Mouse (Mus musculus) heart, embryonic 16.5 days (tissue): ENCODE measurements around the gene Pygl. TPM values are rescaled to one million over a fixed set of nuclear protein-coding genes. Genes with fewer than 3 reads are reported as not detected.

Experiments used
- ATAC-seq: fragments of 200-750 bp; cut with Nextera tagmentation; replicated peaks from 2 replicates; pipeline ENCODE4 v1.8.0; 2017; ENCODE audit warnings: moderate number of reproducible peaks; ENCODE audit not compliant: insufficient read depth, low FRiP score; ENCODE audit errors: extremely low read depth
- H3K27ac ChIP-seq: fragments of 300-500 bp; sonication (generic); 2 replicates; pipeline ENCODE4 v1.5.1; 2014; ENCODE audit warnings: mild to moderate bottlenecking, low read length, control low read depth, moderate library complexity
- H3K27me3 ChIP-seq: fragments of 300-500 bp; sonication (generic); 2 replicates; pipeline ENCODE4 v1.6.1; 2014; ENCODE audit warnings: low read length, mixed read lengths; ENCODE audit not compliant: control insufficient read depth, insufficient read depth
- H3K36me3 ChIP-seq: fragments of 300-500 bp; sonication (generic); 2 replicates; pipeline ENCODE4 v1.6.1; 2014; ENCODE audit not compliant: control insufficient read depth, insufficient read depth
- H3K4me1 ChIP-seq: fragments of 300-500 bp; sonication (generic); 2 replicates; pipeline ENCODE4 v1.6.1; 2014; ENCODE audit warnings: low read length, mixed read lengths; ENCODE audit not compliant: control insufficient read depth, insufficient read depth
- H3K4me2 ChIP-seq: fragments of 300-500 bp; sonication (generic); 2 replicates; pipeline ENCODE4 v1.6.1; 2014; ENCODE audit warnings: low read depth, mild to moderate bottlenecking, control low read depth, low read length
- H3K4me3 ChIP-seq: fragments of 300-500 bp; sonication (generic); 2 replicates; pipeline ENCODE4 v1.5.1; 2014; ENCODE audit warnings: mild to moderate bottlenecking, control low read depth, low read length
- H3K9ac ChIP-seq: fragments of 300-500 bp; sonication (generic); 2 replicates; pipeline ENCODE4 v1.6.1; 2014; ENCODE audit warnings: low read length, control low read depth
- H3K9me3 ChIP-seq: fragments of 300-500 bp; sonication (generic); replicated peaks from 2 replicates; pipeline ENCODE4 v1.6.1; 2016; ENCODE audit warnings: low read length; ENCODE audit not compliant: control insufficient read depth
- WGBS: fragments of 180-500 bp; shearing (Covaris S2); extraction: QIAGEN DNeasy Blood & Tissue Kit; methylation state at CpG from one replicate; pipeline ENCODE4 v1.1.7; 2014; 5-methylcytosine and 5-hydroxymethylcytosine counted together
- polyA plus RNA-seq: library from polyadenylated mRNA; unstranded; fragments of >200 nt; fragmentation: Nextera tagmentation; extraction: Ambion mirVana; gene quantifications from 2 replicates; pipeline ENCODE4 v1.2.1, GENCODE M21; 2015

The Pygl gene
- polyA plus RNA-seq, 1 experiment from 2014 or later, result 52.9 TPM

DNA sequence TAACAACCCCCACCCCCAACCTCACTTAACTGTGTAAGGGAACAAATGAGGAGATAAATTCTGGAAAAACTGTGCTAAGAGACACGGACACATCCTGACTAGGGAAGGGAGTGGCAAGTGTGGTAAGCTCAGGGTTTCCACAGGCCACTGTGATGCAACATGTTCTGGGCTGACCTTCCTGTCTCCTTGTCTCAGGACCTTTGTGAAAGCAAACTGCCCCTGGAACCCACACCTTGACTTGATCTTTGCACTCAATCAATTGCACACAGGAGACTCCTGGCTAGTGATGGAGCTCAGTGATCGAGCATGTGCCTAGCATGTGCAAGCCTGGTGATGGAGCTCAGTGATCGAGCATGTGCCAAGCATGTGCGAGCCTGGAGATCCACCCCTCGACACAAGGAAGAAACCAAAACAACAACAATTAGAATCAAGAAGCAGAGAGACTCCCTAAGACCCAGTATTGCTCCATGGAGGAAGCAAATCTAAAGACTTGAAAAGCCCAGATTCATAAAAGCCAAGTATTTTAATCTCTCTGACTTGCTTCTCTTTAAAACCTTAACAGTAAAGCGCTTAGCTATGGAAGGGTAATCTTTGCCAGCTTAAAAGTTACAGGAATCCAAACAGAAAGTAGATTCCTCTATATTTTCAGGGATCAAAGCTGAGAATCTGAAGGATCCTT lies 2.5 kb upstream of the Pygl start:
- Histone ChIP-seq H3K4me2 (no peak overlapping the region), H3K9ac (0 out of 2 replicates have a peak overlapping the region, but pooled peaks have one; percentile 12), H3K4me1 (peaks cover 13% of the 10 kb centered on the region), H3K27me3 (no peaks in the 10 kb centered on the region), H3K4me3 (no peak overlapping the region), H3K9me3 (no peaks in the 10 kb centered on the region), H3K27ac (no peak overlapping the region), H3K36me3 (no peaks in the 10 kb centered on the region)
- ATAC-seq, result no peak
- WGBS, result 84% methylated on average over 6 of the region's 6 CpGs

DNA sequence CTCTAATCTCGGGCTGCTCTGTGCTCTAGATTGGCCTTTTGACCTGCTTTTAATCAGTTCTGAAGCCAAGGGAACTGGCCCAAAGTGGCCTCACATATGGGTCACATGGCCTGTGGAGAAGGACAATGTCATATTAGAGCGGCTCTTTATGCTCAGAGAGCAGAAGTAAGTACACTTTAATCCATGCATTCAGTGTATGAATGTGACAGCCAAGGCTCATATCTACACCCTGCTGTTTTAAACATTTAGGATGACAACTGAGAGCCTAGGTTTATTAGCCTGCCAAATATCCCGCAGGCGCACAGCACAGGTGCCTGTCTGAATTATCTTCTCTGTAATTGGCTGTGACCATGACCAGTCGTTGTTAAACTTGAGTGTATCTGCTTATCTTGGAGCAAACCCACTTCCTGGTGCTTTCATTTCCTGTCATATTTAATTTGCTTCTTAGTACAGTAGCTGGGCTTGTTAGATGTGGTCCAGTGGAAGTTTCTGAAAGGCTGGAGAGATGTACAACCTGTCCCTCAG lies 794 bp upstream of the Pygl start:
- 33% methylated on average over 5 of the region's 5 CpGs for WGBS
- H3K4me2 ChIP-seq, result no peak overlapping the region
- H3K27ac ChIP-seq, result no peak overlapping the region
- H3K9ac ChIP-seq, result no peak overlapping the region
- no peaks in the 10 kb centered on the region for H3K36me3 ChIP-seq
- peaks cover 13% of the 10 kb centered on the region for H3K4me1 ChIP-seq
- no peak for ATAC-seq
- H3K9me3 ChIP-seq, result no peaks in the 10 kb centered on the region
- no peaks in the 10 kb centered on the region for H3K27me3 ChIP-seq
- H3K4me3 ChIP-seq, result no peak overlapping the region

DNA sequence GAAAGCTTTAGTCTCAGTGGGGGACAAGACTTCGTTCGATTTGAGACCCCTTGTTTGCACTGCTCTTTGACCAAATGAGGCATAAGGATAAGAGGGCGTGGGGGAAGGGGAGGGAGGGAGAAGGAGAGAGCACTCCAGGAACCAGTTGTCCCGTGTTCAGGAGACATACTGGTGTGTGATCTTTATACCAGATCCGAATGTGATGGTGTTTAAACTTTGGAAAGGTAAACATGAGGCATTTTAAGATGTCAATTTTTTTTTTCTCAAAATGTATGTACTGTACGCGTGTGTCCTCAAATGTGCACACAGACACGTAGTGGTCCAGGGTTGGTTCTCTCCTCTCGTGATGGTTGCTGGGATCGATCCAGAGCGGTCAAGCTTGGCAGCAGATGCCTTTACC lies 3.1 kb downstream of the Pygl start:
- peak overlapping the region; percentile 80 for H3K9ac ChIP-seq
- H3K27ac ChIP-seq, result peak overlapping the region; percentile 86
- H3K9me3 ChIP-seq, result no peaks in the 10 kb centered on the region
- no peak for ATAC-seq
- H3K4me1 ChIP-seq, result peaks cover 25% of the 10 kb centered on the region
- H3K27me3 ChIP-seq, result no peaks in the 10 kb centered on the region
- peak overlapping the region; percentile 72 for H3K4me2 ChIP-seq
- WGBS, result 61% methylated on average over 11 of the region's 11 CpGs
- no peaks in the 10 kb centered on the region for H3K36me3 ChIP-seq
- peak overlapping the region; percentile 59; the same call in 1 of the 2 replicates for H3K4me3 ChIP-seq

DNA sequence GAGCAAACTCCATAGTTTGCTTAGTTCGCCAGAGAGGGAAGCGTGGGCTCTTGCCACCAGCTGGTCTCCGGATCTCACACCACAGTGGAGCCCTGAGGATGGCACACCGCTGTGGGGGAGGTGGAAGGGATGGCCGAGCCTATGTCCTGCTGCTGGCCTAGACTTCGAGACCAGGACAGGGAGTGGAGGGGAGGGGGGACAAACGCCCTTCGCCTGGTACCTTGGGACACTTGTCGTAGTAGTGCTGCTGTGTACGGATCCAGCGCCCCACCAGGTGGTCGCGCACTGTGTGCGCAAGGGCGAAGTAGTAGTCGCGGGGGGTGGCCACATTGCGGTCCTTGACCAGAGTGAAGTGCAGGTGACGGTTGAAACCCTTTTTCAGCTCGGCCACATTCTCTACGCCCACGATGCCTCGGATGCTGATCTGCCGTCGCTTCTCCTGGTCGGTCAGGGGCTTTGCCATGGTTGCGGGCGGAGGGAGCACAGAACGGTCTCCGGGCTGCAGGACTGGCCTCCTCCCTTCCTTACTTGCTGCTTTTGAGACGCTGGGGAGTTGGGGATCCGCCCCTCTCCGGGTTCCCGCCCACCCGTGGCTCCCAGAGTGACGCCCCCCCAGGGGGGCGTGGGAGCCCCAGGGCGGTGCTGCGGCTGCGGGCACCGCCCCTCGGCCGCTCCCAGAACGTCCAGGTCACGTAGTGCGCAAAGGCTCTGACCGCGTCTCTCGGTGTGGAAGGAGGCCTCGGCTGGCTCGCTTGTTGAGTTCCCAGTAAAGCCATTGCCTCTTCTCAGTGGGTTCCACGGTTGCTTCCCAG lies 4.0 kb downstream of the Pygl start:
- Histone ChIP-seq H3K4me2 (peak overlapping the region; percentile 72), H3K9ac (peak overlapping the region; percentile 80), H3K4me3 (peak overlapping the region; percentile 59), H3K9me3 (no peaks in the 10 kb centered on the region), H3K4me1 (peaks cover 27% of the 10 kb centered on the region), H3K36me3 (no peaks in the 10 kb centered on the region), H3K27me3 (no peaks in the 10 kb centered on the region), H3K27ac (peak overlapping the region; percentile 86)
- under 1% methylated on average over 52 of the region's 52 CpGs for WGBS
- peak; percentile 97 for ATAC-seq

GRCm38 (mm10) chr12:70226655-70227054 lies 4.6 kb downstream of the Pygl start:
- Histone ChIP-seq H3K27me3 (no peaks in the 10 kb centered on the region), H3K4me1 (peaks cover 22% of the 10 kb centered on the region), H3K27ac (peak overlapping the region; percentile 86), H3K9ac (peak overlapping the region; percentile 80), H3K4me2 (peak overlapping the region; percentile 72), H3K9me3 (no peaks in the 10 kb centered on the region), H3K4me3 (peak overlapping the region; percentile 59), H3K36me3 (no peaks in the 10 kb centered on the region)
- WGBS, result 21% methylated on average over 5 of the region's 5 CpGs
- no peak for ATAC-seq

- H3K9ac ChIP-seq, result no peak overlapping the region
- WGBS, result 50% methylated on average over 4 of the region's 4 CpGs
- H3K27ac ChIP-seq, result no peak overlapping the region
- H3K4me2 ChIP-seq, result no peak overlapping the region
- no peaks in the 10 kb centered on the region for H3K9me3 ChIP-seq
- no peak overlapping the region for H3K4me3 ChIP-seq
- H3K36me3 ChIP-seq, result peaks cover 15% of the 10 kb centered on the region; the same call in 1 of the 2 replicates
- no peaks in the 10 kb centered on the region for H3K27me3 ChIP-seq
- peaks cover 17% of the 10 kb centered on the region for H3K4me1 ChIP-seq
- ATAC-seq, result no peak
These were observed 8.0 kb downstream of the Pygl start for GRCm38 (mm10) chr12:70223331-70223730.

DNA sequence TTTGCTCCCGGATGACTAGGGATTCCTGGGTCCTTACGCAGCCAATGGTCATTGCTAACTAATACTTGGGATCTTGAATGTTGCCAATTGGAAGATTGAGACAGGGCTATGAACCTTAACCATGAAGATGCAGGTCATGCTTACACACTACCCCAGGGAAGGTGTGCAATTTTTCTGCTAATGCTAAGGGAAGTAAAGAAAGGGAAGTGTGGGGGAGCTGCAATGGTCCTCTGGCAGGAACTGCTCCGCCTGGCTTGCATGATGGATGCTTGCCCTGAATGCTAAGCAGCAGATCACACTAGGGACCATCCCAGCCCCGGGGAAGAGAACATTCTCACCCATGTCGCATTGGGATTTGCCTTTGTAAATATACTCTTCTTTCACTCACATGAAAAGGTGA lies 9.9 kb downstream of the Pygl start:
- H3K27ac ChIP-seq, result no peak overlapping the region
- H3K9me3 ChIP-seq, result no peaks in the 10 kb centered on the region
- WGBS, result 77% methylated on average over 5 of the region's 5 CpGs
- H3K27me3 ChIP-seq, result no peaks in the 10 kb centered on the region
- no peak overlapping the region for H3K9ac ChIP-seq
- peaks cover 15% of the 10 kb centered on the region for H3K36me3 ChIP-seq
- peaks cover 15% of the 10 kb centered on the region for H3K4me1 ChIP-seq
- H3K4me3 ChIP-seq, result no peak overlapping the region
- ATAC-seq, result no peak
- no peak overlapping the region for H3K4me2 ChIP-seq

GRCm38 (mm10) chr12:70218795-70219540 lies 12.3 kb downstream of the Pygl start:
- peaks cover 15% of the 10 kb centered on the region for H3K36me3 ChIP-seq
- 77% methylated on average over 8 of the region's 8 CpGs for WGBS
- no peak overlapping the region for H3K4me3 ChIP-seq
- H3K9me3 ChIP-seq, result no peaks in the 10 kb centered on the region
- no peaks in the 10 kb centered on the region for H3K27me3 ChIP-seq
- no peak overlapping the region for H3K4me2 ChIP-seq
- no peak for ATAC-seq
- H3K27ac ChIP-seq, result no peak overlapping the region
- H3K9ac ChIP-seq, result no peak overlapping the region
- H3K4me1 ChIP-seq, result peaks cover 7% of the 10 kb centered on the region
